Mouse (Mus musculus) olfactory bulb, adult 2 months (tissue): ENCODE results near the gene Vmn2r14.
"Not testable (repeated sequence)": the region's sequence is repeated elsewhere in the genome, so short reads cannot be mapped to it uniquely, and the experiment has no call there.

Experiments used
- CTCF ChIP-seq: fragments of 200-500 bp; IDR thresholded peaks from 2 replicates; pipeline ENCODE4 v1.5.1; 2012; ENCODE audit warnings: low read depth, mild to moderate bottlenecking, low read length, moderate library complexity; ENCODE audit not compliant: insufficient read depth
- POLR2A ChIP-seq: fragments of 200-500 bp; IDR thresholded peaks from 2 replicates; pipeline ENCODE4 v1.6.1; 2012; ENCODE audit warnings: mild to moderate bottlenecking, low read depth, low read length, moderate library complexity; ENCODE audit not compliant: insufficient read depth

- TF ChIP-seq CTCF, POLR2A: not testable (repeated sequence)
Measured at GRCm38 (mm10) chr5:109192099-109192498, 32.4 kb downstream of the Vmn2r14 start, which contains the start of gene Vmn2r13.
